Mouse (Mus musculus): Measurements from ENCODE around the gene Slc8a1.

Gene Slc8a1

DNA sequence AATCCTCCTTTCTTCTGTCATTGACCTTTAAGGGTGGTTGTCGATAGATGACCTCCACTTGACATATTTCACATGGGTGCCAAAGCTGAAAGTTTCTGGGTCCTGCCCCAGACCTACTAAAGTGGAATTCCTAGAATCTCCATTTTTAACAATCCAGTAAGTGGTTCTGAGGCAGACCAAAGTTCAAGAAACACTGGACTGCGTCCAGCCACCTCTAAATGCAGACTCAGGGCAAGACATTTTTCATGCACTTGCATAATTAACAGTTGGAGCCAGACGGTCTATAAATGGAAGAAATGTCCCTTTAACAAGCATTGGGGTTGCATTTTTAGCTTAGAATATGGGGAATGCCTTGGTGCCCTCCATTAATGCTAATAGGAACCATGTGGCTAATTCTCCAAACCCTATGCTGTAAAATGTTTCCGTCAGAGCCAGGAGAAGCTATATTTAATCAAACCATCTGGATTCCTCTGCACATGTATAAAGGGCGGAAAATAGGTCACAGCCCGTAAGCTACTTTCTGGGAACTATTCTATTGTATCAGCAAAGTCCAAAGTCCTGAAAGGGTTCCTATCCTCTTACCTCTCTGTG is 224.7 kb downstream of the Slc8a1 start:
- DNase-seq (ENCODE audit: extremely low spot score): no peak

DNA sequence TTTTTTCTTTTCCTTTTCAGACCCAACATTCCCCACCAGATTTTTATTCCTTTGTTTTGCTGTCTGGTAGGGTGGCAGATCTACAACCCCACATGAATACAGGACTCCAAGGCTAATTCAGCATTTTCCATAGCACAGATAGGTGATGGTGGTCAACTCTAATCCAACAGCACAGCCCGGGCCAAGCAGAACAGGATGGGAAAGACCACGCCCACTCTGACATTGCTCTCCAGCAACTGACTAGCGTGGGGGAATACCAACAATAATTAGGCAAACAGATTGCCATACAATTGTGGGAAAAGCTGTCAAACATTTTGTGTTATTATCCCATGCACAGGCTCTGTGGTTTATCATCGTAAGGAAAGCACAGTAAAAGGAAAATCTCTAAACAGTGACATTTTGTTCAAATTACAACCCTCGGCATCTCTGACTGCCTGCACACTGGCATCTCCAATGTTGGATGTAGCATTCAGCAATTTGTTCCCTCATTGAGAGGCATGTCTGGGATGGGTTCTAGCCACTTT is 233.0 kb downstream of the Slc8a1 start:
- no peak for DNase-seq (ENCODE audit: extremely low spot score)

DNA sequence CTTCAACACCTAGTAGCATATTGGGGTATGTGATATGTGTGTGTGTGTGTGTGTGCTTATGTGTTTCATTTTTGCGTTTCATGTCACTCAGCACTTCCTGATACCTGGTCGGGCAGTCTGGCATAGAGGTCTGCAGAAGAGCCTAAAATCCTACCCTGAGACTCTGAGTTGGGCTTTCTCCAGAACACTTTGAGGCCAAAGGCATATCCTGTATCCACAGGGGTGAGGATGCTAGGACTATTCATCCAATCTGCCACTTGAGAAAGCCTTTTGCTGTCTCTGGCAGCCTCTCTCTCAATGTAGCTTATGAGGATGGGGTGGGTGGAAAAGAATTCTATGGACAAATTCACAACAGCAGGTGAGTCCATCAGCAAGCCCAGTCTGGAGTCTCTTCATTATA is 234.1 kb downstream of the Slc8a1 start:
- DNase-seq (ENCODE audit: extremely low spot score): no peak

DNA sequence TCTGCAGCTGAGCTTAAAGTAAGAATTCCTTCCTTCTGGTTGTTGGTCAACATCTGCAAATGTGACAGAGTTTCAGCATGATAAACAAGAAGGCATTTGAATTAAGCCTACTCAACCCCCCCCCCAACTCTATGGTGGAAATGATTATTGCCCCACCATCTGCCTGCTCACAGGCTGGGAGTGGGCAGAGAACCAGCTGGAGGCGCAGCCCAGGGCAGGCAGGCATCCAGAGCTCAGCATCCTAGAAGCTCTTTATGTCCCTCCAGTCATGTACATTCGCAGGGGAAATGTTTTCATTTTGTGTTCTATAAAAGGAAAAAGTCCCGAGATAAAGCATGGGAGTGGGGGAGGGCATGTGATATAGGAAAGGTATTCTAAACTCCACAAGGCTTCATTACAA is 235.4 kb downstream of the Slc8a1 start:
- no peak for DNase-seq (ENCODE audit: extremely low spot score)

DNA sequence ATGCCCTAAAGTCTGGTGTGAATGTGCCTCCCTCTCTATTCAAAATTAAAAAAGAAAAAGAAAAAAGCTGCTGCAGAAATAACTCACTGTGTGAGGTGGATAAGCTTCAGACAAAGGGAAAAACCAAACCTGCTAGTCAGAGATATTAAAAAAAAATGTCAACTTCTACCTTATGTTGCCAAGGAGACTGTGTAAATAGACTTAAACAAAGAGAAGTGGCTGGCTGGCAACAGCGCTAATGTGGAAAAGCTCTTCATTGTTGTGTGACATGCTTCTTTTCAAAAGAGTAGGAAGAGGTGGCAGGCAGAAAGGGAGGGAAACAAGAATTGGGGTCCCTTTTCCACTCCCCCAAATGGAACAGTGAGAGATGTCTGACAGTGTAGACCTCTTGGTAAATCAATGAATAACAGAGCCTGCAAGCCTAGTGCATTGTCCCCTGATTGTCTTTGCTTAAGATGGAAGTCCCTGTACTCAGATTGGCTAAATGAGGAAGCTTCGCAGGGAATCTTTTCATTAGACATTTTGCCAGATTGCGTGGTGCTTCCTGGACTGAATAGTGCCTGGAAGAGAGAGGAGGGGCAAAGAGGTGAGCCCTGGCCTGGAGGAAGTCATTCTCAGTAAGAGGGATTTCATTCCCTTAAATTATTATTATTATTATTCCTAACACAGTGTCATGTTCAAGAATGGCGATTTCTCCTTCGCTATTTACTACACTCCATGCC is 237.3 kb downstream of the Slc8a1 start:
- no peak for DNase-seq (ENCODE audit: extremely low spot score)

DNA sequence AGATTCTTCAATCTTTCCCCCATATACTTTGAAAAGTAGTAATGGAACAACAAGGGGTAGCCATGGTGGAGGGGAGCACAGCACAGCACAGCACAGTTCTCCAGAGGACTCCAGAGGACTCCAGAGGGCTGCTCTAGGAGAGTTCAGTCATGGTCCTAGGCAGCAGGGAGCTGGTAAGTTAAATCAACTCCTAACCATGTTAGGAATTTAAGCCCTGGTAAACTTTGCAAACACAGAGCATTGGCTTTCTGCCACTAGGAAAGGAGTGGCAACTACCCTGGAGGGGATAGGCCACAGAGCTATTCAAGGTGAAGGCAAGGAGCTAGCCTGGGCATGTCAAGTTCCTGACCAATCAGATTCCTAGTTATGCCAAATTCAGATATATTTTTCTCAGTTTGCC is 240.3 kb downstream of the Slc8a1 start:
- no peak for DNase-seq (ENCODE audit: extremely low spot score)

DNA sequence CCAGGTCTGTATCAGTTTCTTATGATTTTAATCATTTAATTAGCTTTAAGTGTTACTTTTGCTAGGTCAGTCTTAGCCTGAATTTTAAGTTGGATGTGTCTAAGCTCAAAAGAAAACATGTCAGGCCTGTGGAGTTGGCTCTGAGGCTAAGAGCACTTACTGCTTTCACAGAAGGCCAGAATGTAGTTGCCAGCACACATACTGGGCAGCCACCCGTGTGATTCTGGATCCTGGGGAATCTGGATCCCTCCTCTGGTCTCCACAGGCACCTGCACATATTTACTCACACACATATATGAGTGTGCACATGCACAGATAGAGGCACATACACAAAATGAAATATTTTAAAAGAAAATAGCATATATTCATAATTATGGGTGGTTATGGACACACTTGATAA is 241.6 kb downstream of the Slc8a1 start:
- no peak for DNase-seq (ENCODE audit: extremely low spot score)

DNA sequence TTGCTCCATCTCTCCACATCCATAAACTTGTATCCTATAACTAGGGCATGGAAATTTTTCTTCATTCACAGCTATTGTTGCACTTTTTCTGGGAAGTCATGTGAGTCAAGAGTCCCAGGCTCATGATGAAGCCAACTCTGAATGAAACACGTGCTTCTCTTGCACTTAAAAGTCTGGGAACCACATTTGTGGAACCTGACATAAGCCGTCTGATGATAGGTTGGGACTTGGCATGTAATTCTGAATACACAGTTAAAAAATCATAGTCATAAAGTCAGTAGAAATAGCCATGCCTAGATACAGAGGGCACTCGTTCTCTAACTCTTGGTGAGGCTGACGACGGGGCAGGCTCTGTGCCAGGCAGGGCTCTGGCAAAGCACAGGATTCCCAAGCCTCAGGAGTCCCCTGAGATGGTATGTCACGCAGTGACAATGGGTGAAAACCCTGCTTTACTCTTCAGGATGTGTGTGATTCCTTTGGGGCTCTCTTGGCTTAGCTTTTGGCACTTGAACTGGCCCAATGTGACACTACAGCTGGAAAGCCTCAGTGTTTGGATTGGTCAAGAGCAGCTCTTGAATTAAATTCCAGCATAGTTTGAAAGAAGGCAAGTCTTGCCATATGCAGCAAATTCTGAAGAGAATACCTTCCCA is 245.8 kb downstream of the Slc8a1 start:
- DNase-seq (ENCODE audit: extremely low spot score): no peak

DNA sequence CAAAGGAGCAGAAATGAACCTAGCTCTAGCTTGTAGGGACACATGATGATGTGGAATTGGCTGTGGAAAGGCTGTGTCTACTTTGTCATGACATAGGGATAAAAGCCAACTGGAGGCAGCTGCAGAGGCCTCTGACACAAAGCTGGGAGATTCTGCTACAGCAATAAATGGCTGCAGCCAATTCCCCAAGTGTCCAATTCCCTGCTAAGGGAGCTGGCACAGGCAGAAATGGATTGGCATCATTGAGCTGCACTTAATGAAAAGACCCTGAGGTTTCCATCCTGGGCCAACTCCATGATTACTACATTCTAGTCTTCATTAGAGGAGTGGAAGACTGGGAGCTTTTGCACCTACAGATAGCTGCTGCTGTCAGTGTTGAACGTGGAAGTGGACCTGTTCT is 251.8 kb downstream of the Slc8a1 start:
- DNase-seq (ENCODE audit: extremely low spot score): no peak

DNA sequence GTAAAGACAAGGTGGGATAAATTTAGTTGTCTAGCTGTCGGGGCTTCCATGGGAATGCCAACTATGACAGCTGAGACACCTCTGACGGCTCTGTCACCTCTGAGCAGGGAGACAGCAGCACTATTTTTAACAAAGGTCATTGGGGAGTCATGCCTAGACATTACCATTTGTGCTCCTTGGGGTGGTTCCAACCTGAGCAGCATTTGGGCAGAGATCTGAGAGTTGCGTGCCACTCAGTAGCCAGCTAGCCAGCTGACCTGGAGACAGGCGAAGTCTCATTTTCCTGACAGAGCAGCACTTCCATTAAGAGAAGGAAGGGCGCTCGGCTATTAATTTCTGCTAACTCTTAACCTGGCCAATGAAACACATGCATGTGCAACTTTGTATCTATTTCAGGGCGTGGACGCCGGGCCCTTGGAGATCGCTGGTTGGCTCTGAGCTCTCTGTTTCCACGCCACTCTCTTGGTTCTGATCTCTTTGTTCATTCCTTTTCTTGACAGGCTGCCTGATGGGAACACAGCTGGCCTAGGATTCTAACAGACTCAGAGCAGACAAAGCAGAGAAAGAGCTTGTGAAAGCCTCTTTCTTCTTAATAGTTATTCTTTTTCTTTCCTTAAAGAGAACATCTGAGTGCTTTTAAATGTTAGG is 256.2 kb downstream of the Slc8a1 start:
- DNase-seq (ENCODE audit: extremely low spot score): peak; percentile 3

DNA sequence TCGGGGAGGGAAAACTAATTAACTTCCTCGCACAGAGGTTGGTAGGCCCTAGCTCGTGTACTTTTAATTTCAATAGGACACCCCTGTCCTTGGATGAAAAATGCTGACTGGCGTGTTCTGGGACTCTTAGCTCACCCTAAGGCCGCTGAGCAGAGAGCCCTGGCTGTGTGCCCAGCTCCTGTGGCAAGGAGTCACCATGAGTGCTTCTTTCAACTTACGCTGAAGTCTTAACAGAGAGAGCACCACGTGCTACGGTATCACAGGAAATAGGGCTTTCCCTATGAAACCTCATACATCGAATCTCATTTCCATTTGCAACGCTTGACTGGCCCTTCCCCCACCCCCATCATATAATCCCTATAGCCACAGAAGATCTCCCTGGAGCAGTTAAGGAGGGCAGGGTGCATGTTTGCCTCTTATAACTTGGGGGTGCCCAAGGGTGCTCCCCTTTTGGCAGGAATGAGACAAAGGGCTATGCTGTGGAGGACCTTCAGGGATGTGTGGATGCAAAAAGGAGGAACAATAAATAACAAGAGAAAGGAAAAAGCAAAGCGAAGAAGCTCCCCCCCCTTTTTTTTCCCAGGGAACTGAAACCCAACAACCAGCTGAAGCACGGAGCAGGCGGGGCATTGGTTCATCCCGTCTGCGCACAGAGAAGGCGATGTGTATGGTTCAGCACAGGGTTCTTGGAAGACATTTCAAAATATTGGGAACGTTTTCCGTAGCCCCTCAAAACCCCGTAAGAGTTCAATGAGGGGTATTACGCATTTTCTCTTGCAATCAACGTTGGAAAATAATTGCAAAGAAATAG is 257.6 kb downstream of the Slc8a1 start:
- DNase-seq (ENCODE audit: extremely low spot score): no peak

DNA sequence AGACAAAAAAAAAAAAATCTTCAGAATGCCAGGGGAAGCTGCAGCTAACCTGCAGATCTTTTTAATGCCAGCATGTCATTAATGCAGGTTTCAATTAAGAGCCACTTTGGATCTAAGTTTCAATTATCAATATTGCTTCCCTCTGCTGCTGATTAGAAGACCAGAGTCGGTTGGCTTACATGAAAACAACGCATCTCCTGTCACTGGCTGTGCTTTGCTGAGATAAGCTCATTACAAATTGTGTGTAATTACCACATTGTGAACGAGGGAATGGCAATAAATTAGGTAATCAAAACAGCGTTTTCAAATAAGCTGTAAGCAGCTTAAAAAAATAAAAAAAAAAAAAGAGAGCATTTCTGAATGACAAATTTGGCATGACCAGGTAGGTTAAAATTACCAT is 258.4 kb downstream of the Slc8a1 start:
- DNase-seq (ENCODE audit: extremely low spot score): no peak

DNA sequence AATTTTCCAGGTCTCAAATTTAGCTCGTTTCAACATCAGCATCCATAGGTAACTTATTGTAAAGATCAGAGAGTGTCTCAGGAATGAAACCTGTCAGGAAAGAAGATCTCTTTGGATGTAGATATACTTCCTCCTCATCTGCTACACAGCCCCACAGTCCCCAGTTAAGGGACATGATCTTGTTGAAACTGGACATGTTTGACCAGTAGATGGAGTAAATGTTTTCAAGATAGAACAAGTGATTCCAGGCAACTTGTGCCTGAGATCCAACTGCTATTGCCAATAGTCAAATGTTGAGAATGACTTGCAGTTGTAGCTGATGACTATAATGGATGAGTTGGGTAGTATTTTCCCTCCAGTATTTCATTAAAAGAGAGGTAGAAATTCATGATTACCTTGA is 260.8 kb downstream of the Slc8a1 start:
- DNase-seq (ENCODE audit: extremely low spot score): no peak

DNA sequence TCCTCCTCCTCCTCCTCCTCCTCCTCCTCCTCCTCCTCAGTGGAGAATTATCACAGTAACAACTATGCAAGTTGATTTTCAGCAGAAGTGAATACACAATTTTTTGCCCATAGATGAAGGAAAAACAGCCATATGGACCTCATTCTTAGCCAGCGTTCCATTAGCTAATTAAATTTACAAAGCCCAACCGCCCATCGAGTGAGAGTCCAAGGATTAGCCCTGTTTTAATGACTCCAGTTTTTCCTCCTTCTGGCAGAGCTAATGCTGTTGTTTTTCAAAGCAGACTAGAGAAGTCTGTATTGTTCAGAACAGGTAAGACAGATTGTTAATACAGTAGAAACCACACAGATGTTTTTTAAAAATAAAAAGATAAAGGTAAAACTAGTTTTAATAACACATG is 264.8 kb downstream of the Slc8a1 start:
- DNase-seq (ENCODE audit: extremely low spot score): no peak

DNA sequence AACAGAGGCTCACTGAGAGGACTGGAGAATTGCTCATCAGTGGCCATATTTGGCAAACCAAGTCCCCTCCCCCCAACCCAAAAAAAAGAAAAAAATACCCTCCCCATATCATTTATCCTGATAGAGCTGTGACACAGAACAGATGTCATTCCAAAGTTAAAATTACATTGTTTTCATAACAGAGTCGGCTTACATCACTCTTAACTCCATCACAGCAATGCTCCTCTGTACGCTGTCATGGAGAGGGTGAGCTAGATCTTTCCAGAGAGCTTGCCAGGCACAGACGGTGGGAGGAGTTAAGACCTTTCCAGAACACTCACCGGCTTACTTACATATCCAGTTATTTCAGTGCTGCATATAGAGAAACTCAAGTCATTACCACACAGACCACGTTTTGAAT is 269.2 kb downstream of the Slc8a1 start:
- no peak for DNase-seq (ENCODE audit: extremely low spot score)

DNA sequence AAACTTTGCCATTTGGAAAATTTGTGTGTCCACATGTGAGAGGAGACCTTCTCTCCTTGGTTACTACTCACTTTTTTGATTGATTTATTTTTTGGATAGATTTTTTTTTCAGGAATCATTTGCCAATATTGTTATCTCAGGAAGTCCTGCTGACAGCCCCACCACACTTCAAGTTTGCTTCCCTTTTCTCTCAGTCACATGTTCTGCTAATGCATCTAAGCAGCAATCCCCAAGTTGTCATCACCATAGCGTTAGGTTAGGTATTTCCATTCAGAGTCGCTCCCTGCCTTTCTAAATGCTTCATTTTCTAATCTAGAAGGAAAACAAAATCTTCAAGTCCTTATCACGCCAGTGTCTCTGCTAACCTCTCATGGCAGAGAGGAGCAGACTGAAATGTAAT is 278.8 kb downstream of the Slc8a1 start:
- DNase-seq (ENCODE audit: extremely low spot score): no peak

DNA sequence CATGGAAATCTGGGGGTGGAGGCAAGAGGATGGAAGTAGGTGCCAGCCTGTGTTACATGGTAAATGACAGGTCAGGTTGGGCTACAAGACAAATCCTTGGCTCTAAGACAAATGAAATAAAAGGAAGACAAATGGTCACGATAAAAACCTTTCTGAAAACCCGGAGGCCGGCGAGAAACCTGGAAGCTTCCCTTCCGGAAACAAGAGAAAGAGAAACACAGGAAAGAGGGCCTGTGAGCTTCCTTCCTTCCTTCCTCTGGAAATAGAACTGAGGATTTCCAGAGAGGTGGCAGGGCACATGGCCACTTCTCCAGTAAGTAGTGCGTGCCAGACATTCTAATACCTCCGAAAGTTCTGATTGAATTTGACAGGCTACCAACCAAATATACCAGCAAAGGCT is 282.2 kb downstream of the Slc8a1 start:
- DNase-seq (ENCODE audit: extremely low spot score): no peak

DNA sequence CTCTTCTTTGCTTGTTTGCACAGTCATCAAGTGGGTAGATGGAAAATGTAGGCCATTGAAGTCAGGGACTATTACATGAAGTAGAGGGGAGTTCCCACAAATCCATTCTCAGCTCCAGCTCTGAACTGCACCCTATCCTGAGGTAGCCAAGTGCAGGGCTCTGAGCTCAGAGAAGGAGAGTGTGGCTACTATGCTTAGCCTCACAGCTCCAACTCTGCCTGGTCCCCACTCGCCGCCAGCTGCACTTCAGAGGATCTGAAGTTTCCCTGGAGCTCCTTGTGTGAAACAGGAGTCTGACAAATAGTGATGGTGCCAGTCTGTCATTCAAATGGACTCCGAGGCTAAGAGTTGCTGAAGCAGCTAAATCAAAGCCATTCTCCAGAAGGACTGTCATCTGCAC is 282.9 kb downstream of the Slc8a1 start:
- DNase-seq (ENCODE audit: extremely low spot score): no peak

DNA sequence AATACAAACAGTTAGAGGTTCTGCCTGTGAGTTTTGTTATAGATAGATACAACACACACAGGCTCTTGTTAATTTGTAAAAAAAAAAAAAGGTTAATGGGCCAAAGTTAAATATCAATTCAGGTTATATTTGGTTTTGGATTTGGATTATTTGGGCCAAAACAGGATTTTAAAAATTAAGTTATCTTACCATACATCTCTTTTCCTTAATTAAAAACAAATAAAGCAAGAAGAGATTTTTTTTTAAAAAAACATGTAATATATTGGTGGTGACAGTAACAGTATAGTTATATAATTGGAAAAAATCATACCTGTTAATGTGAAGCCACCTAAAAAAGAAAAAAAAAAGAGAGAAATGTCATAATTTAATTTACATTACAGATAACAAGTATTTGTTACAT is 296.7 kb downstream of the Slc8a1 start, which contains the start of gene Gm11096:
Gene Gm11096 (plus strand): TSS at position 301 of the 400 bp plus-strand sequence.
- no peak for DNase-seq (ENCODE audit: extremely low spot score)

DNA sequence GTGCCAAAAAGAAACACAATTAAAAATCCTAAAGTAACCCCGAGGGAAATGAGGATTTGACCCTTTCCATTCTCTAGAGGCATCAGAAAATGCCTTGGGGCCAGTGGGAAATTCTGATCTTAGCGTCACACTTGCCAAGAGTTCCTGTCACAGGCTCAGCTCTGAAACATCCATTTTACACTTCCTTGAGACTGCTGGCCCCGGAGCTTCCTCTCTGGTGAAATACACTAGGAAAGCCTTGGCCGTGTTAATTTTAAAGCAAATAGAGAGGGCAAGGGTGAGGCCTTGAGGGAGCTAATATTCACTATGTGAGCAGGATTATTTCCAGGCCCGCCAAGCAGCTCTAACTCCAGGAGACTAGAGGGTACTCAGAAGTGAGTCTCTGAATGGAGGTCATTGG is 305.0 kb downstream of the Slc8a1 start:
- peak; percentile 26 for DNase-seq (ENCODE audit: extremely low spot score)

DNA sequence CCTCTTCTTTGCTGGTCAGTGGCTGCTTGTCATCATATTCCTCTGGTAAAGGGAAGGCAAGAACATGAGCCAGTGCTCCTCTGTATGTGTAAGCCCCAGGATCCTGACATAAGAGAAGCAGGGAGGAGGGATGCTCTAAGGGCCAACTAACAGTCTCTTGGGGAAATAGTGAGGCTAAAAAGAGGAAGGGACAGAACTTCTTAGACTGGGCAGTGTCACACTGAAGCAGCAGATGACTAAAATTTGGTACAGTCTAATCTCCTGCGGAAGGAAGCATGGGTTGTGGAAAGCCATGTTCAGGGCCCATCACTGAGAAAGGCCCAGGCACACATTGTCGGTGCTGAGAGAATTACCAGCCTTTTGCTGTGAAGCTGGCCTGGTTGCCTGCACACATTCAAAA is 305.4 kb downstream of the Slc8a1 start:
- DNase-seq (ENCODE audit: extremely low spot score): no peak

DNA sequence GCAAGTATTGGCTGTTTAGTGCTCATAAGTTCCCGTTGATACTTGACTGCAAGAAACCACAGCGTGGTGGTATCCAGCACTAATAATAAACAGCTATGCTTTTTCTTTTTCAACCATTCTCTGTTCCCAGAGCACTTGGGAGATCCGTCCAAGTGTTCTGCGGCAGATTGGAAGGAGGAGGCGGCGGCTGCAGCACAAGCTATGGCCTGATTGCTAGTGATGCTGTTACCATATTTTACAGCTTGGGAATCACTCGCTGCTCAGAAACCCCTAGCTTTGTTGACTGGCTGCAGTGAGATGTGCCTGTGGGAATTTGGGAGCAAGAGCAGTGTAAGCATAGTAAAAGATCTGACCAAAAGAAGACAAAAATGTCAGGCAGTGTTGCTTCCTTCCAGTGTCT is 310.9 kb downstream of the Slc8a1 start:
- DNase-seq (ENCODE audit: extremely low spot score): no peak
